ENCODE assay signal across 16 mouse cellular contexts in genomic region chr13:48384901-48385300, GRCm38 (mm10).
A peak's percentile ranks its signal among the peaks of the same experiment; 100 is the strongest.
DNase-seq lines count a peak whose midpoint lies in the region; ATAC-seq and TF ChIP-seq lines count a peak whose summit lies in the region.
"Had no signal": no experiment of that assay in that cellular context is flagged by ENCODE, and none has a peak within 500 bp of the region (broad histone marks: within the 10 kb centered on the region; RNA-seq: fewer than 3 reads in every experiment).

No protein-coding gene starts in this region.

- H3K4me1 ChIP-seq in midbrain, embryonic 12.5 days, result peaks cover 22% of the 10 kb centered on the region; the same call in 1 of the 2 replicates
- H3K4me1 ChIP-seq in midbrain, embryonic 10.5 days, result peaks cover 4% of the 10 kb centered on the region; the same call in 1 of the 2 replicates
- 0 out of 2 replicates have a peak, but pooled peaks cover 4% of the 10 kb centered on the region for H3K4me1 ChIP-seq in forebrain, postnatal 0 days (ENCODE audit: insufficient read depth)
- H3K4me1 ChIP-seq in midbrain, embryonic 14.5 days (ENCODE audit: control insufficient read depth, insufficient read depth, low read length), result peaks cover 19% of the 10 kb centered on the region
- no peaks in the 10 kb centered on the region for H3K4me1 ChIP-seq in stomach, postnatal 0 days (replicated peaks; ENCODE audit: control insufficient read depth, insufficient read depth)
- H3K4me1 ChIP-seq: embryonic facial prominence, embryonic 15.5 days; intestine, embryonic 15.5 days had no signal

- TF ChIP-seq EP300 in stomach, postnatal 0 days (optimal IDR thresholded peaks at IDR 0.05), result no peak

- H3K4me2 ChIP-seq in midbrain, embryonic 12.5 days (replicated peaks), result no peak overlapping the region
- no peak overlapping the region for H3K4me2 ChIP-seq in forebrain, postnatal 0 days (ENCODE audit: low read depth)
- H3K4me2 ChIP-seq in midbrain, embryonic 14.5 days (ENCODE audit: low read length), result no peak overlapping the region
- H3K4me2 ChIP-seq in stomach, postnatal 0 days (replicated peaks; ENCODE audit: low read depth), result no peak overlapping the region
- H3K4me2 ChIP-seq: embryonic facial prominence, embryonic 15.5 days; intestine, embryonic 15.5 days; lung, embryonic 14.5 days had no signal

- no peak for ATAC-seq in midbrain, embryonic 12.5 days (ENCODE audit: low FRiP score, low read depth)
- ATAC-seq in forebrain, postnatal 0 days, result no peak; the same call in 1 of the 2 replicates
- no peak for ATAC-seq in midbrain, embryonic 14.5 days (ENCODE audit: low FRiP score, low TSS enrichment)
- ATAC-seq in stomach, postnatal 0 days (ENCODE audit: low FRiP score, low TSS enrichment), result no peak
- ATAC-seq: intestine, embryonic 15.5 days had no signal

- H3K36me3 ChIP-seq in midbrain, embryonic 12.5 days, result no peaks in the 10 kb centered on the region
- H3K36me3 ChIP-seq in midbrain, embryonic 10.5 days, result no peaks in the 10 kb centered on the region
- no peaks in the 10 kb centered on the region for H3K36me3 ChIP-seq in forebrain, postnatal 0 days (ENCODE audit: insufficient read depth)
- no peaks in the 10 kb centered on the region for H3K36me3 ChIP-seq in midbrain, embryonic 14.5 days (ENCODE audit: control insufficient read depth, insufficient read depth, low read length)
- no peaks in the 10 kb centered on the region for H3K36me3 ChIP-seq in stomach, postnatal 0 days (ENCODE audit: control insufficient read depth, insufficient read depth, low read length)
- H3K36me3 ChIP-seq: embryonic facial prominence, embryonic 15.5 days; intestine, embryonic 15.5 days had no signal

- no peaks in the 10 kb centered on the region for H3K9me3 ChIP-seq in midbrain, embryonic 12.5 days
- H3K9me3 ChIP-seq in midbrain, embryonic 10.5 days (replicated peaks), result no peaks in the 10 kb centered on the region
- H3K9me3 ChIP-seq in forebrain, postnatal 0 days (ENCODE audit: low read length), result no peaks in the 10 kb centered on the region
- no peaks in the 10 kb centered on the region for H3K9me3 ChIP-seq in midbrain, embryonic 14.5 days (ENCODE audit: control insufficient read depth, low read length)
- no peaks in the 10 kb centered on the region for H3K9me3 ChIP-seq in stomach, postnatal 0 days (ENCODE audit: control insufficient read depth, low read length)
- H3K9me3 ChIP-seq: embryonic facial prominence, embryonic 15.5 days; intestine, embryonic 15.5 days had no signal

- no peak for TF ChIP-seq CTCF in forebrain, postnatal 0 days (IDR thresholded peaks at IDR 0.05; ENCODE audit: low read depth)
- no peak for TF ChIP-seq CTCF in stomach, postnatal 0 days (IDR thresholded peaks at IDR 0.05; ENCODE audit: low read depth)

- H3K9ac ChIP-seq in midbrain, embryonic 12.5 days (replicated peaks), result no peak overlapping the region
- H3K9ac ChIP-seq in forebrain, postnatal 0 days, result no peak overlapping the region
- H3K9ac ChIP-seq in midbrain, embryonic 14.5 days (replicated peaks; ENCODE audit: low read length), result no peak overlapping the region
- no peak overlapping the region for H3K9ac ChIP-seq in stomach, postnatal 0 days (ENCODE audit: low read length)
- H3K9ac ChIP-seq: embryonic facial prominence, embryonic 15.5 days; intestine, embryonic 15.5 days; lung, embryonic 14.5 days had no signal

- WGBS in midbrain, embryonic 12.5 days, result 65% methylated on average over 11 of the region's 11 CpGs
- WGBS in midbrain, embryonic 10.5 days, result 84% methylated on average over 11 of the region's 11 CpGs
- 31% methylated on average over 11 of the region's 11 CpGs for WGBS in forebrain, postnatal 0 days
- WGBS in midbrain, embryonic 14.5 days, result 52% methylated on average over 11 of the region's 11 CpGs
- 66% methylated on average over 11 of the region's 11 CpGs for WGBS in stomach, postnatal 0 days

- no peak overlapping the region for H3K4me3 ChIP-seq in midbrain, embryonic 12.5 days
- no peak overlapping the region for H3K4me3 ChIP-seq in midbrain, embryonic 10.5 days
- no peak overlapping the region for H3K4me3 ChIP-seq in forebrain, postnatal 0 days (ENCODE audit: low read depth, low read length)
- no peak overlapping the region for H3K4me3 ChIP-seq in midbrain, embryonic 14.5 days (replicated peaks; ENCODE audit: low read depth, low read length)
- no peak overlapping the region for H3K4me3 ChIP-seq in stomach, postnatal 0 days (ENCODE audit: low read depth, low read length)
- H3K4me3 ChIP-seq: embryonic facial prominence, embryonic 15.5 days; intestine, embryonic 15.5 days had no signal

- H3K27me3 ChIP-seq in midbrain, embryonic 12.5 days, result no peaks in the 10 kb centered on the region
- no peaks in the 10 kb centered on the region for H3K27me3 ChIP-seq in midbrain, embryonic 10.5 days (ENCODE audit: low read depth, poor library complexity, severe bottlenecking)
- no peaks in the 10 kb centered on the region for H3K27me3 ChIP-seq in forebrain, postnatal 0 days (ENCODE audit: insufficient read depth, low read length)
- no peaks in the 10 kb centered on the region for H3K27me3 ChIP-seq in midbrain, embryonic 14.5 days (ENCODE audit: control insufficient read depth, insufficient read depth, low read length)
- H3K27me3 ChIP-seq in stomach, postnatal 0 days (ENCODE audit: control insufficient read depth, insufficient read depth, low read length), result no peaks in the 10 kb centered on the region
- H3K27me3 ChIP-seq: embryonic facial prominence, embryonic 15.5 days; intestine, embryonic 15.5 days had no signal

- no peak for DNase-seq in midbrain, embryonic 10.5 days (ENCODE audit: low spot score)
- peak; percentile 30 for DNase-seq in forebrain, postnatal 0 days
- peak; percentile 58 for DNase-seq in midbrain, embryonic 14.5 days
- DNase-seq in stomach, postnatal 0 days (ENCODE audit: low spot score), result no peak
- DNase-seq in gastrocnemius, adult 18-20 months (ENCODE audit: low spot score), result no peak
- DNase-seq in right cerebral cortex, adult 2 months (ENCODE audit: low spot score in 2 of 2), result no peak
- DNase-seq: adrenal gland, postnatal 25 days; cerebellum, adult 18-20 months; heart, adult 11 months; kidney, postnatal 4 days; layer of hippocampus, postnatal 36 days; liver; lung, embryonic 14.5 days had no signal

- peak overlapping the region; percentile 30; the same call in 1 of the 2 replicates for H3K27ac ChIP-seq in midbrain, embryonic 12.5 days (replicated peaks)
- H3K27ac ChIP-seq in midbrain, embryonic 10.5 days (replicated peaks), result no peak overlapping the region
- peak overlapping the region; percentile 36; the same call in 1 of the 2 replicates for H3K27ac ChIP-seq in forebrain, postnatal 0 days (ENCODE audit: low read depth, low read length)
- H3K27ac ChIP-seq in midbrain, embryonic 14.5 days (replicated peaks; ENCODE audit: low read depth, low read length), result peak overlapping the region; percentile 43
- H3K27ac ChIP-seq in stomach, postnatal 0 days (replicated peaks), result no peak overlapping the region
- H3K27ac ChIP-seq: embryonic facial prominence, embryonic 15.5 days; intestine, embryonic 15.5 days had no signal

Comparison
In these comparisons a context has a peak if more than half of its experiments do, and no peak if none do; other contexts are left out.
1. H3K27ac ChIP-seq: peak in midbrain, embryonic 12.5 days (single experiment), forebrain, postnatal 0 days (single experiment) and midbrain, embryonic 14.5 days (single experiment); none in midbrain, embryonic 10.5 days (single experiment) and stomach, postnatal 0 days (single experiment).
2. DNase-seq: peak in forebrain, postnatal 0 days (single experiment) and midbrain, embryonic 14.5 days (single experiment); none in midbrain, embryonic 10.5 days (single experiment), stomach, postnatal 0 days (single experiment), gastrocnemius, adult 18-20 months (single experiment) and right cerebral cortex, adult 2 months (0 of 2).